Mouse (Mus musculus): Measurements from ENCODE around the gene Gm7030.

Gm7030 gene

GRCm38 (mm10) chr17:36060829-36061228 is 68.4 kb downstream of the Gm7030 start:
- DNase-seq, result peak; percentile 90
